Mouse (Mus musculus) right cerebral cortex, postnatal 25 days (tissue): Measurements from ENCODE around the gene Otof.

Experiments used
- DNase-seq: peaks from one replicate; pipeline ENCODE4 v3.0.0; 2022

Otof gene

GRCm38 (mm10) chr5:30461821-30462220 is at the start of gene Otof:
Gene Otof (minus strand): TSS chr5:30461932.
- peak; percentile 70 for DNase-seq

GRCm38 (mm10) chr5:30497299-30497698 is 35.6 kb upstream of the Otof start:
- DNase-seq, result no peak

GRCm38 (mm10) chr5:30496821-30497220 is 35.1 kb upstream of the Otof start:
- no peak for DNase-seq

GRCm38 (mm10) chr5:30495288-30495687 is 33.6 kb upstream of the Otof start:
- no peak for DNase-seq

GRCm38 (mm10) chr5:30494606-30495005 is 32.9 kb upstream of the Otof start:
- no peak for DNase-seq

- DNase-seq, result no peak
Measured at GRCm38 (mm10) chr5:30493723-30494122, 32.0 kb upstream of the Otof start.

GRCm38 (mm10) chr5:30490845-30491244 is 29.1 kb upstream of the Otof start:
- no peak for DNase-seq

- no peak for DNase-seq
Measured at GRCm38 (mm10) chr5:30490215-30490614, 28.5 kb upstream of the Otof start.

GRCm38 (mm10) chr5:30485136-30485535 is 23.4 kb upstream of the Otof start:
- DNase-seq, result no peak

- no peak for DNase-seq
Measured at GRCm38 (mm10) chr5:30484591-30484990, 22.9 kb upstream of the Otof start.

- no peak for DNase-seq
Measured at GRCm38 (mm10) chr5:30483533-30483932, 21.8 kb upstream of the Otof start.

GRCm38 (mm10) chr5:30482319-30482718 is 20.6 kb upstream of the Otof start:
- peak; percentile 38 for DNase-seq

- peak; percentile 25 for DNase-seq
Measured at GRCm38 (mm10) chr5:30476534-30476933, 14.8 kb upstream of the Otof start.

GRCm38 (mm10) chr5:30472148-30472547 is 10.4 kb upstream of the Otof start:
- no peak for DNase-seq

GRCm38 (mm10) chr5:30470454-30470853 is 8.7 kb upstream of the Otof start:
- no peak for DNase-seq

- no peak for DNase-seq
Measured at GRCm38 (mm10) chr5:30466315-30466714, 4.6 kb upstream of the Otof start.

GRCm38 (mm10) chr5:30465861-30466260 is 4.1 kb upstream of the Otof start, which contains the start of gene 1700001C02Rik:
Gene 1700001C02Rik (plus strand): TSS chr5:30466047.
- DNase-seq, result no peak

GRCm38 (mm10) chr5:30460155-30460554 is 1.6 kb downstream of the Otof start:
- no peak for DNase-seq

- peak; percentile 26 for DNase-seq
Measured at GRCm38 (mm10) chr5:30456056-30456455, 5.7 kb downstream of the Otof start.

GRCm38 (mm10) chr5:30444327-30444895 is 17.3 kb downstream of the Otof start:
- DNase-seq, result no peak

GRCm38 (mm10) chr5:30442196-30442595 is 19.5 kb downstream of the Otof start:
- DNase-seq, result no peak

GRCm38 (mm10) chr5:30440308-30440906 is 21.3 kb downstream of the Otof start:
- DNase-seq, result no peak

GRCm38 (mm10) chr5:30438931-30439330 is 22.8 kb downstream of the Otof start:
- no peak for DNase-seq

- no peak for DNase-seq
Measured at GRCm38 (mm10) chr5:30427406-30427805, 34.3 kb downstream of the Otof start.
